Mouse (Mus musculus): ENCODE measurements around the gene Pbdc1. TPM values are rescaled to one million over a fixed set of nuclear protein-coding genes. Genes with fewer than 3 reads are reported as not detected.
"Not testable (repeated sequence)": the region's sequence is repeated elsewhere in the genome, so short reads cannot be mapped to it uniquely, and the experiment has no call there.

Pbdc1 gene
- 10 to 100 TPM; 14.4 to 19.3 TPM for total RNA-seq (2021)

- peak; percentile 96 for DNase-seq
Observed at GRCm38 (mm10) chrX:105079615-105080092, at the start of gene Pbdc1. Gene Pbdc1 (plus strand): TSS chrX:105079756.

GRCm38 (mm10) chrX:105037666-105038065 lies 41.9 kb upstream of the Pbdc1 start:
- DNase-seq = no peak

- no peak for DNase-seq
Observed at GRCm38 (mm10) chrX:105064294-105064693, 15.3 kb upstream of the Pbdc1 start.

GRCm38 (mm10) chrX:105064801-105065200 lies 14.8 kb upstream of the Pbdc1 start:
- no peak for DNase-seq

GRCm38 (mm10) chrX:105069671-105070503 lies 9.7 kb upstream of the Pbdc1 start:
- DNase-seq = peak; percentile 84

- DNase-seq = no peak
Observed at GRCm38 (mm10) chrX:105079151-105079550, 405 bp upstream of the Pbdc1 start.

- DNase-seq = no peak
Observed at GRCm38 (mm10) chrX:105080096-105080495, 540 bp downstream of the Pbdc1 start.

GRCm38 (mm10) chrX:105083013-105083412 lies 3.5 kb downstream of the Pbdc1 start:
- DNase-seq = not testable (repeated sequence)

- peak; percentile 20 for DNase-seq
Observed at GRCm38 (mm10) chrX:105104175-105104574, 24.6 kb downstream of the Pbdc1 start.

GRCm38 (mm10) chrX:105114994-105115393 lies 35.4 kb downstream of the Pbdc1 start:
- no peak for DNase-seq

- peak; percentile 80 for DNase-seq
Observed at GRCm38 (mm10) chrX:105120275-105121226, 41.0 kb downstream of the Pbdc1 start, which contains the start of gene Magee1. Gene Magee1 (plus strand): TSS chrX:105120378.

- DNase-seq = peak; percentile 79
Observed at GRCm38 (mm10) chrX:105121227-105121865, 41.8 kb downstream of the Pbdc1 start.

GRCm38 (mm10) chrX:105124903-105125302 lies 45.3 kb downstream of the Pbdc1 start:
- peak; percentile 24 for DNase-seq

GRCm38 (mm10) chrX:105151872-105152461 lies 72.4 kb downstream of the Pbdc1 start:
- DNase-seq = no peak

GRCm38 (mm10) chrX:105165007-105165406 lies 85.5 kb downstream of the Pbdc1 start:
- not testable (repeated sequence) for DNase-seq

Other genes with a start within 250 kb of the Pbdc1 start
- gene Magee2, start 222.5 kb upstream of the Pbdc1 start, total RNA-seq (2021) = under 1 TPM; 0.14 to 0.50 TPM
- gene Magee1, start 40.6 kb downstream of the Pbdc1 start, total RNA-seq (2021) = 1 to 10 TPM; 8.7 to 9.8 TPM

Data from heart, postnatal 4 days (tissue).